Mouse (Mus musculus): ENCODE results near the gene Fhod1. TPM values are rescaled to one million over a fixed set of nuclear protein-coding genes. Genes with fewer than 3 reads are reported as not detected.

Fhod1 gene
- total and polyA plus RNA-seq, 3 experiments: 2.5 to 10.9 TPM; not detected in 1

Other genes starting within 250 kb of the Fhod1 start
- gene Ces4a, start 216.2 kb downstream of the Fhod1 start, total RNA-seq (2012; rRNA removed): not detected in 2 replicates
- not detected for gene Ces4a, start 216.2 kb downstream of the Fhod1 start, polyA plus RNA-seq (2012; ENCODE audit: insufficient read depth in 1 of 2, insufficient read length in 2 of 2, low read depth in 1 of 2, low replicate concordance in 2 of 2, missing spikeins in 1 of 2)
- gene Cbfb, start 177.3 kb downstream of the Fhod1 start, total RNA-seq (2012; rRNA removed): 32.5 and 40.6 TPM in 2 replicates
- gene Cbfb, start 177.3 kb downstream of the Fhod1 start, polyA plus RNA-seq (2012; ENCODE audit: insufficient read depth in 1 of 2, insufficient read length in 2 of 2, low read depth in 1 of 2, low replicate concordance in 2 of 2, missing spikeins in 1 of 2): 10 to 100 TPM in 1 of 2 experiments, not detected in 1; 37.9 TPM
- gene D230025D16Rik, start 122.8 kb downstream of the Fhod1 start, total RNA-seq (2012; rRNA removed): 16.0 and 18.3 TPM in 2 replicates
- gene D230025D16Rik, start 122.8 kb downstream of the Fhod1 start, polyA plus RNA-seq (2012; ENCODE audit: insufficient read depth in 1 of 2, insufficient read length in 2 of 2, low read depth in 1 of 2, low replicate concordance in 2 of 2, missing spikeins in 1 of 2): 10 to 100 TPM in 1 of 2 experiments, not detected in 1; 22.4 TPM
- 2.7 and 2.8 TPM in 2 replicates for gene B3gnt9, start 92.8 kb downstream of the Fhod1 start, total RNA-seq (2012; rRNA removed)
- gene B3gnt9, start 92.8 kb downstream of the Fhod1 start, polyA plus RNA-seq (2012; ENCODE audit: insufficient read depth in 1 of 2, insufficient read length in 2 of 2, low read depth in 1 of 2, low replicate concordance in 2 of 2, missing spikeins in 1 of 2): 1 to 10 TPM in 1 of 2 experiments, not detected in 1; 4.7 TPM
- gene Tradd, start 83.3 kb downstream of the Fhod1 start, total RNA-seq (2012; rRNA removed): 29.0 and 31.0 TPM in 2 replicates
- gene Tradd, start 83.3 kb downstream of the Fhod1 start, polyA plus RNA-seq (2012; ENCODE audit: insufficient read depth in 1 of 2, insufficient read length in 2 of 2, low read depth in 1 of 2, low replicate concordance in 2 of 2, missing spikeins in 1 of 2): 10 to 100 TPM in 1 of 2 experiments, not detected in 1; 33.5 TPM
- 4.1 and 4.8 TPM in 2 replicates for gene Fbxl8, start 83.3 kb downstream of the Fhod1 start, total RNA-seq (2012; rRNA removed)
- 1 to 10 TPM in 1 of 2 experiments, not detected in 1; 7.2 TPM for gene Fbxl8, start 83.3 kb downstream of the Fhod1 start, polyA plus RNA-seq (2012; ENCODE audit: insufficient read depth in 1 of 2, insufficient read length in 2 of 2, low read depth in 1 of 2, low replicate concordance in 2 of 2, missing spikeins in 1 of 2)
- 1.4 and 1.7 TPM in 2 replicates for gene Hsf4, start 78.2 kb downstream of the Fhod1 start, total RNA-seq (2012; rRNA removed)
- 1 to 10 TPM in 1 of 2 experiments, not detected in 1; 7.1 TPM for gene Hsf4, start 78.2 kb downstream of the Fhod1 start, polyA plus RNA-seq (2012; ENCODE audit: insufficient read depth in 1 of 2, insufficient read length in 2 of 2, low read depth in 1 of 2, low replicate concordance in 2 of 2, missing spikeins in 1 of 2)
- 0.69 and 0.89 TPM in 2 replicates for gene Nol3, start 71.8 kb downstream of the Fhod1 start, total RNA-seq (2012; rRNA removed)
- gene Nol3, start 71.8 kb downstream of the Fhod1 start, polyA plus RNA-seq (2012; ENCODE audit: insufficient read depth in 1 of 2, insufficient read length in 2 of 2, low read depth in 1 of 2, low replicate concordance in 2 of 2, missing spikeins in 1 of 2): under 1 TPM in 1 of 2 experiments, not detected in 1; 0.63 TPM
- 5.6 and 8.2 TPM in 2 replicates for gene 4931428F04Rik, start 58.1 kb downstream of the Fhod1 start, total RNA-seq (2012; rRNA removed)
- 10 to 100 TPM in 1 of 2 experiments, not detected in 1; 13.0 TPM for gene 4931428F04Rik, start 58.1 kb downstream of the Fhod1 start, polyA plus RNA-seq (2012; ENCODE audit: insufficient read depth in 1 of 2, insufficient read length in 2 of 2, low read depth in 1 of 2, low replicate concordance in 2 of 2, missing spikeins in 1 of 2)
- 0.56 and 0.69 TPM in 2 replicates for gene Exoc3l, start 51.9 kb downstream of the Fhod1 start, total RNA-seq (2012; rRNA removed)
- gene Exoc3l, start 51.9 kb downstream of the Fhod1 start, polyA plus RNA-seq (2012; ENCODE audit: insufficient read depth in 1 of 2, insufficient read length in 2 of 2, low read depth in 1 of 2, low replicate concordance in 2 of 2, missing spikeins in 1 of 2): 1 to 10 TPM in 1 of 2 experiments, not detected in 1; 2.0 TPM
- 95.9 and 98.5 TPM in 2 replicates for gene E2f4, start 50.3 kb downstream of the Fhod1 start, total RNA-seq (2012; rRNA removed)
- gene E2f4, start 50.3 kb downstream of the Fhod1 start, polyA plus RNA-seq (2012; ENCODE audit: insufficient read depth in 1 of 2, insufficient read length in 2 of 2, low read depth in 1 of 2, low replicate concordance in 2 of 2, missing spikeins in 1 of 2): 100 to 1,000 TPM in 1 of 2 experiments, 10 to 100 TPM in 1; 97.9 to 313 TPM
- 1.0 and 1.3 TPM in 2 replicates for gene Elmo3, start 42.4 kb downstream of the Fhod1 start, total RNA-seq (2012; rRNA removed)
- 1 to 10 TPM in 1 of 2 experiments, not detected in 1; 2.9 TPM for gene Elmo3, start 42.4 kb downstream of the Fhod1 start, polyA plus RNA-seq (2012; ENCODE audit: insufficient read depth in 1 of 2, insufficient read length in 2 of 2, low read depth in 1 of 2, low replicate concordance in 2 of 2, missing spikeins in 1 of 2)
- gene Lrrc29, start 21.7 kb downstream of the Fhod1 start, total RNA-seq (2012; rRNA removed): 2.6 and 3.2 TPM in 2 replicates
- 1 to 10 TPM in 1 of 2 experiments, not detected in 1; 6.1 TPM for gene Lrrc29, start 21.7 kb downstream of the Fhod1 start, polyA plus RNA-seq (2012; ENCODE audit: insufficient read depth in 1 of 2, insufficient read length in 2 of 2, low read depth in 1 of 2, low replicate concordance in 2 of 2, missing spikeins in 1 of 2)
- gene Tmem208, start 21.6 kb downstream of the Fhod1 start, total RNA-seq (2012; rRNA removed): 123 and 149 TPM in 2 replicates
- gene Tmem208, start 21.6 kb downstream of the Fhod1 start, polyA plus RNA-seq (2012; ENCODE audit: insufficient read depth in 1 of 2, insufficient read length in 2 of 2, low read depth in 1 of 2, low replicate concordance in 2 of 2, missing spikeins in 1 of 2): 10 to 100 TPM in 1 of 2 experiments, not detected in 1; 94.5 TPM
- gene Slc9a5, start 890 bp upstream of the Fhod1 start, total RNA-seq (2012; rRNA removed): 0.12 and 0.20 TPM in 2 replicates
- gene Slc9a5, start 890 bp upstream of the Fhod1 start, polyA plus RNA-seq (2012; ENCODE audit: insufficient read depth in 1 of 2, insufficient read length in 2 of 2, low read depth in 1 of 2, low replicate concordance in 2 of 2, missing spikeins in 1 of 2): 1 to 10 TPM in 1 of 2 experiments, not detected in 1; 1.9 TPM
- not detected in 2 replicates for gene Plekhg4, start 25.3 kb upstream of the Fhod1 start, total RNA-seq (2012; rRNA removed)
- under 1 TPM in 1 of 2 experiments, not detected in 1; 0.10 TPM for gene Plekhg4, start 25.3 kb upstream of the Fhod1 start, polyA plus RNA-seq (2012; ENCODE audit: insufficient read depth in 1 of 2, insufficient read length in 2 of 2, low read depth in 1 of 2, low replicate concordance in 2 of 2, missing spikeins in 1 of 2)
- gene Kctd19, start 65.5 kb upstream of the Fhod1 start, total RNA-seq (2012; rRNA removed): not detected in 2 replicates
- gene Kctd19, start 65.5 kb upstream of the Fhod1 start, polyA plus RNA-seq (2012; ENCODE audit: insufficient read depth in 1 of 2, insufficient read length in 2 of 2, low read depth in 1 of 2, low replicate concordance in 2 of 2, missing spikeins in 1 of 2): not detected
- not detected in 2 replicates for gene Lrrc36, start 65.6 kb upstream of the Fhod1 start, total RNA-seq (2012; rRNA removed)
- under 1 TPM in 1 of 2 experiments, not detected in 1; 0.06 TPM for gene Lrrc36, start 65.6 kb upstream of the Fhod1 start, polyA plus RNA-seq (2012; ENCODE audit: insufficient read depth in 1 of 2, insufficient read length in 2 of 2, low read depth in 1 of 2, low replicate concordance in 2 of 2, missing spikeins in 1 of 2)
- 0.42 and 0.81 TPM in 2 replicates for gene Tppp3, start 123.6 kb upstream of the Fhod1 start, total RNA-seq (2012; rRNA removed)
- gene Tppp3, start 123.6 kb upstream of the Fhod1 start, polyA plus RNA-seq (2012; ENCODE audit: insufficient read depth in 1 of 2, insufficient read length in 2 of 2, low read depth in 1 of 2, low replicate concordance in 2 of 2, missing spikeins in 1 of 2): 1 to 10 TPM in 1 of 2 experiments, not detected in 1; 1.7 TPM
- gene Zdhhc1, start 148.9 kb upstream of the Fhod1 start, total RNA-seq (2012; rRNA removed): 4.7 and 4.9 TPM in 2 replicates
- 10 to 100 TPM in 1 of 2 experiments, not detected in 1; 11.5 TPM for gene Zdhhc1, start 148.9 kb upstream of the Fhod1 start, polyA plus RNA-seq (2012; ENCODE audit: insufficient read depth in 1 of 2, insufficient read length in 2 of 2, low read depth in 1 of 2, low replicate concordance in 2 of 2, missing spikeins in 1 of 2)
- 0.27 TPM in 1 of 2 replicates, not detected in the other for gene Hsd11b2, start 170.8 kb upstream of the Fhod1 start, total RNA-seq (2012; rRNA removed)
- 1 to 10 TPM in 1 of 2 experiments, not detected in 1; 2.1 TPM for gene Hsd11b2, start 170.8 kb upstream of the Fhod1 start, polyA plus RNA-seq (2012; ENCODE audit: insufficient read depth in 1 of 2, insufficient read length in 2 of 2, low read depth in 1 of 2, low replicate concordance in 2 of 2, missing spikeins in 1 of 2)
- gene Atp6v0d1, start 218.1 kb upstream of the Fhod1 start, total RNA-seq (2012; rRNA removed): 43.0 and 51.1 TPM in 2 replicates
- 10 to 100 TPM in 1 of 2 experiments, not detected in 1; 83.8 TPM for gene Atp6v0d1, start 218.1 kb upstream of the Fhod1 start, polyA plus RNA-seq (2012; ENCODE audit: insufficient read depth in 1 of 2, insufficient read length in 2 of 2, low read depth in 1 of 2, low replicate concordance in 2 of 2, missing spikeins in 1 of 2)